Mouse (Mus musculus) lung, adult 2 months (tissue): ENCODE results near the gene Pin1.

ENCODE experiments used
- CTCF ChIP-seq: fragments of 200-500 bp; IDR thresholded peaks from 2 replicates; pipeline ENCODE4 v1.5.1; 2011; ENCODE audit warnings: mild to moderate bottlenecking, low read length, control low read depth; ENCODE audit not compliant: insufficient read depth
- POLR2A ChIP-seq: fragments of 200-500 bp; IDR thresholded peaks from 2 replicates; pipeline ENCODE4 v1.6.1; 2011; ENCODE audit warnings: low read depth, mild to moderate bottlenecking, control low read depth, low read length, borderline replicate concordance; ENCODE audit errors: extremely low read depth

DNA sequence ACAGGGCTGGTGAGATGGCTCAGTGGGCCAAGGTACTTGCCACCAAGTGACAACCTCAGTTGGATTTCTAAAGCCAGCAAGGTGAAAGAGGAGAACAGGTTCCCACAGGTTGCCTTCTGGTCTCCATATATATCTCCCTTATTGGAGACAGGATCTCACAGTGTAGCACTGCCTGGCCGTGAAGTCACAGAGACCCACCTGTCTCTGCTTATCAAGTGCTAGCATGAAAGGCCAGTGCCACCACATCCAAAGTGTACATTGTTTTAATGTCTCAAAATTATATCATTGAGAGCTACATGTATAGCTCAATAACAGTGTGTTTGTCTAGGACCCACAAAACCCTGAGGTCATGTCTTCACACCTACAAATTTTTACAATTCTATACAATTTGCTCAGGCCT is 45.6 kb upstream of the Pin1 start:
- TF ChIP-seq CTCF = no peak
- no peak for TF ChIP-seq POLR2A
